Comparison of ENCODE assay signal across 8 mouse cellular contexts in the genomic region with DNA sequence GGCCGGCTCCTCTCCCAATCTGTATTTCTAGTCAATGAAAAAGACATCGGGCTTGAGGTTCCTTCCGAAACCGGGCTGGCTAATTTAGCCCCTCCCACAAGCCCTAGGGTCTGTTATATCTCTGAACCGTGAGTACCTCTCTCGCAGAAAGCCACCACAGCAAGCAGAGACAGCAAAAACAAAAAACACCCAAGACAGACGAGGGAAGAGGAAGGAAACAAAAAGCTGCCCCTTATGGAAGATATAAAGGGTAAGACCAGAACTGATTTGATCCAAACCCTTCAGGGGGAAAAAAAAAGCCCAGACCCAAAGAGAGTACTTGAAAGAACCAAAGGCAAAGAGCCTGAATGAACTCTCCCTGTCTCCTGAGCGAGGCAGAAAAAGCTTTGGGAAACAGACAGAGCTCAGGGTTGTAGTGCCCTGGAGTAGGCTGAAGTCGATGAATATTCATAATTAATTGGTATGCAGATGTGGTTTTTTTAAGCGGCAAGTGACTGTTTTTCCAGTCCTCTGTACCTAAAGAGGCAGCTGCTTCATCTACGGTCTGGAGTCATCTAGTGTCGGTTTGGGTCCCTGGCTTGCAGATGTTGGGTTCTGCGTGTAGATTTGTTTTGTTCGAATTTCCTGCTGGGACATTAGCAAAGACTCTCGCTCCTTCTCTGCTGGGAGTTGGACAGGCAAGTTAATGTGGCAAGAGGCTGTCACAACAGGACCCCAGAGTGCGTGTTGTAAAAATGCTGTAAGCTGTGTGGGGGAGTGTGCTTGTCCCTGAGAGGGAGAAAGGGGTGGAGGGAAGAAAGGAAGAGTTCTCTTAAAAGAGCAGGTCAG. TPM values are rescaled to one million over a fixed set of nuclear protein-coding genes. Genes with fewer than 3 reads are reported as not detected.
DNase-seq lines count a peak whose midpoint lies in the region; ATAC-seq and TF ChIP-seq lines count a peak whose summit lies in the region.

No protein-coding gene starts in this region.

- H3K4me2 ChIP-seq in forebrain, postnatal 0 days (ENCODE audit: low read depth) = peak overlapping the region; percentile 51
- peak overlapping the region; percentile 55 for H3K4me2 ChIP-seq in neural tube, embryonic 14.5 days (ENCODE audit: low read depth, low read length)

- WGBS in forebrain, postnatal 0 days = 0% methylated on average over 16 of the region's 16 CpGs
- WGBS in neural tube, embryonic 14.5 days = under 1% methylated on average over 16 of the region's 16 CpGs

- peak; percentile 87 for ATAC-seq in forebrain, postnatal 0 days
- ATAC-seq in neural tube, embryonic 14.5 days (ENCODE audit: low read depth) = peak; percentile 76

- H3K9me3 ChIP-seq in forebrain, postnatal 0 days (ENCODE audit: low read length) = no peaks in the 10 kb centered on the region
- no peaks in the 10 kb centered on the region for H3K9me3 ChIP-seq in neural tube, embryonic 14.5 days (ENCODE audit: control insufficient read depth, low read length)

- no peaks in the 10 kb centered on the region for H3K36me3 ChIP-seq in forebrain, postnatal 0 days (ENCODE audit: insufficient read depth)
- no peaks in the 10 kb centered on the region for H3K36me3 ChIP-seq in neural tube, embryonic 14.5 days (ENCODE audit: control insufficient read depth, insufficient read depth, low read length)

- H3K4me1 ChIP-seq in forebrain, postnatal 0 days (ENCODE audit: insufficient read depth) = no peaks in the 10 kb centered on the region
- H3K4me1 ChIP-seq in neural tube, embryonic 14.5 days (ENCODE audit: control insufficient read depth, insufficient read depth, low read length) = 0 out of 2 replicates have a peak, but pooled peaks cover 7% of the 10 kb centered on the region

- H3K4me3 ChIP-seq in forebrain, postnatal 0 days (ENCODE audit: low read depth, low read length) = peak overlapping the region; percentile 36
- H3K4me3 ChIP-seq in neural tube, embryonic 14.5 days (ENCODE audit: low read depth, low read length) = peak overlapping the region; percentile 27

- no peaks in the 10 kb centered on the region for H3K27me3 ChIP-seq in forebrain, postnatal 0 days (ENCODE audit: insufficient read depth, low read length)
- no peaks in the 10 kb centered on the region for H3K27me3 ChIP-seq in neural tube, embryonic 14.5 days (ENCODE audit: control insufficient read depth, insufficient read depth, low read length)

- TF ChIP-seq CTCF in forebrain, postnatal 0 days (IDR thresholded peaks at IDR 0.05; ENCODE audit: low read depth) = no peak

- DNase-seq in layer of hippocampus, postnatal 10 days (ENCODE audit: low spot score in 2 of 2) = peak; percentile 22 to 43
- DNase-seq in layer of hippocampus, adult 8-10 months (ENCODE audit: low spot score in 2 of 2) = no peak
- peak; percentile 28 for DNase-seq in ZHBTc4 (ENCODE audit: low read depth, low spot score)
- peak; percentile 57 for DNase-seq in forebrain, postnatal 0 days
- DNase-seq in induced T-regulatory cell, adult 2 months (ENCODE audit: low read depth) = peak; percentile 77
- DNase-seq in lung, adult 18-20 months = peak; percentile 54 to 68
- DNase-seq in frontal cortex, adult 2 months (ENCODE audit: extremely low spot score in 1 of 2, low spot score in 1 of 2) = no peak

- peak overlapping the region; percentile 73 for H3K27ac ChIP-seq in forebrain, postnatal 0 days (ENCODE audit: low read depth, low read length)
- peak overlapping the region; percentile 74 for H3K27ac ChIP-seq in neural tube, embryonic 14.5 days (ENCODE audit: low read depth, low read length)

- peak overlapping the region; percentile 52 for H3K9ac ChIP-seq in forebrain, postnatal 0 days
- H3K9ac ChIP-seq in neural tube, embryonic 14.5 days (replicated peaks; ENCODE audit: low read depth, low read length) = peak overlapping the region; percentile 34; the same call in 1 of the 2 replicates

RNA-seq across cellular contexts. Expression of a gene that starts 47.7 kb away (rescaled TPM):
- total RNA-seq in layer of hippocampus, postnatal 10 days (2021) = 10 to 100 TPM; 17.1 to 17.8 TPM
- 10 to 100 TPM; 16.0 to 32.9 (median 21.3) TPM for total RNA-seq in layer of hippocampus, adult 8-10 months (2022)
- total RNA-seq in forebrain, postnatal 0 days (2014; rRNA removed) = 6.3 and 12.5 TPM in 2 replicates
- 5.1 and 6.1 TPM in 2 replicates for polyA plus RNA-seq in forebrain, postnatal 0 days (2015; fragmentation: Nextera tagmentation; extraction: Ambion mirVana)
- polyA plus RNA-seq in neural tube, embryonic 14.5 days (2014; fragmentation: Nextera tagmentation; extraction: Ambion mirVana) = 7.2 and 9.3 TPM in 2 replicates
- 10.9 and 13.1 TPM in 2 replicates for polyA plus RNA-seq in frontal cortex, adult 2 months (2012; rRNA removed)

RNA-seq across cellular contexts. Expression of a gene that starts 47.8 kb away (rescaled TPM):
- 10 to 100 TPM; 21.7 to 23.9 TPM for total RNA-seq in layer of hippocampus, postnatal 10 days (2021)
- total RNA-seq in layer of hippocampus, adult 8-10 months (2022) = 10 to 100 TPM; 17.7 to 19.5 (median 18.8) TPM
- total RNA-seq in forebrain, postnatal 0 days (2014; rRNA removed) = 25.6 and 28.0 TPM in 2 replicates
- polyA plus RNA-seq in forebrain, postnatal 0 days (2015; fragmentation: Nextera tagmentation; extraction: Ambion mirVana) = 12.3 and 15.1 TPM in 2 replicates
- polyA plus RNA-seq in neural tube, embryonic 14.5 days (2014; fragmentation: Nextera tagmentation; extraction: Ambion mirVana) = 15.3 and 16.1 TPM in 2 replicates
- 29.6 and 35.7 TPM in 2 replicates for polyA plus RNA-seq in frontal cortex, adult 2 months (2012; rRNA removed)

Comparison
In these comparisons a context has a peak if more than half of its experiments do, and no peak if none do; other contexts are left out.
1. DNase-seq: peak in layer of hippocampus, postnatal 10 days (2 of 2), ZHBTc4 (single experiment), forebrain, postnatal 0 days (single experiment), induced T-regulatory cell, adult 2 months (single experiment) and lung, adult 18-20 months (2 of 2); none in layer of hippocampus, adult 8-10 months (0 of 2) and frontal cortex, adult 2 months (0 of 2).